Mouse (Mus musculus) forebrain, embryonic 15.5 days (tissue): ENCODE measurements at regions not wholly inside any gene's neighbourhood (a gene's known extent, or its start where the extent isn't known, plus 50 kb on each side); places are given as distances from the start of the nearest gene placed in this dataset.

ENCODE experiments used
- ATAC-seq: fragments of 200-750 bp; cut with Nextera tagmentation; replicated peaks from 2 replicates; pipeline ENCODE4 v1.8.0; 2017; ENCODE audit warnings: mild to moderate bottlenecking, moderate TSS enrichment, moderate library complexity
- H3K27ac ChIP-seq: fragments of 300-500 bp; sonication (generic); replicated peaks from 2 replicates; pipeline ENCODE4 v1.5.1; 2015; ENCODE audit warnings: mild to moderate bottlenecking, inconsistent platforms
- H3K27me3 ChIP-seq: fragments of 300-500 bp; sonication (generic); 2 replicates; pipeline ENCODE4 v1.6.1; 2015; ENCODE audit warnings: inconsistent platforms
- H3K36me3 ChIP-seq: fragments of 300-500 bp; sonication (generic); 2 replicates; pipeline ENCODE4 v1.6.1; 2015; ENCODE audit warnings: mild to moderate bottlenecking, inconsistent platforms
- H3K4me1 ChIP-seq: fragments of 300-500 bp; sonication (generic); 2 replicates; pipeline ENCODE4 v1.6.1; 2015; ENCODE audit warnings: inconsistent platforms
- H3K4me2 ChIP-seq: fragments of 300-500 bp; sonication (generic); replicated peaks from 2 replicates; pipeline ENCODE4 v1.6.1; 2015; ENCODE audit warnings: mild to moderate bottlenecking, inconsistent platforms
- H3K4me3 ChIP-seq: fragments of 300-500 bp; sonication (generic); 2 replicates; pipeline ENCODE4 v1.5.1; 2015; ENCODE audit warnings: mild to moderate bottlenecking, inconsistent platforms
- H3K9ac ChIP-seq: fragments of 300-500 bp; sonication (generic); replicated peaks from 2 replicates; pipeline ENCODE4 v1.6.1; 2015; ENCODE audit warnings: mild to moderate bottlenecking, inconsistent platforms
- H3K9me3 ChIP-seq: fragments of 300-500 bp; sonication (generic); 2 replicates; pipeline ENCODE4 v1.6.1; 2016; ENCODE audit warnings: inconsistent platforms
- WGBS: fragments of 180-500 bp; shearing (Covaris S2); methylation state at CpG from one replicate; pipeline ENCODE4 v1.1.7; 2015; ENCODE audit warnings: mixed read lengths; 5-methylcytosine and 5-hydroxymethylcytosine counted together

- Histone ChIP-seq H3K27me3 (no peaks in the 10 kb centered on the region), H3K9ac (no peak overlapping the region), H3K36me3 (no peaks in the 10 kb centered on the region), H3K27ac (no peak overlapping the region), H3K4me1 (no peaks in the 10 kb centered on the region), H3K9me3 (no peaks in the 10 kb centered on the region), H3K4me2 (no peak overlapping the region), H3K4me3 (no peak overlapping the region)
- 84% methylated on average over 8 of the region's 8 CpGs for WGBS
- ATAC-seq, result no peak
Measured at GRCm38 (mm10) chr9:94216414-94217279, 321.2 kb downstream of the 1190002N15Rik start.

GRCm38 (mm10) chr9:94210467-94211249 lies 327.2 kb downstream of the 1190002N15Rik start:
- WGBS, result 41% methylated on average over 9 of the region's 9 CpGs
- H3K4me1 ChIP-seq, result peaks cover 8% of the 10 kb centered on the region
- H3K27ac ChIP-seq, result no peak overlapping the region
- no peak overlapping the region for H3K4me2 ChIP-seq
- no peaks in the 10 kb centered on the region for H3K27me3 ChIP-seq
- no peaks in the 10 kb centered on the region for H3K9me3 ChIP-seq
- ATAC-seq, result peak; percentile 58
- no peak overlapping the region for H3K4me3 ChIP-seq
- no peak overlapping the region for H3K9ac ChIP-seq
- no peaks in the 10 kb centered on the region for H3K36me3 ChIP-seq

GRCm38 (mm10) chr9:94208987-94209386 lies 328.9 kb downstream of the 1190002N15Rik start:
- WGBS, result 86% methylated on average over 3 of the region's 3 CpGs
- H3K4me2 ChIP-seq, result no peak overlapping the region
- H3K27ac ChIP-seq, result no peak overlapping the region
- no peaks in the 10 kb centered on the region for H3K9me3 ChIP-seq
- no peak overlapping the region for H3K9ac ChIP-seq
- no peaks in the 10 kb centered on the region for H3K27me3 ChIP-seq
- no peaks in the 10 kb centered on the region for H3K36me3 ChIP-seq
- no peak overlapping the region for H3K4me3 ChIP-seq
- peaks cover 8% of the 10 kb centered on the region for H3K4me1 ChIP-seq
- ATAC-seq, result no peak

GRCm38 (mm10) chr9:94200892-94201291 lies 337.0 kb downstream of the 1190002N15Rik start:
- Histone ChIP-seq H3K4me3 (no peak overlapping the region), H3K9me3 (no peaks in the 10 kb centered on the region), H3K27ac (no peak overlapping the region), H3K9ac (no peak overlapping the region), H3K4me2 (no peak overlapping the region), H3K4me1 (no peaks in the 10 kb centered on the region), H3K27me3 (no peaks in the 10 kb centered on the region), H3K36me3 (no peaks in the 10 kb centered on the region)
- 100% methylated on average over 1 of the region's 1 CpGs for WGBS
- ATAC-seq, result no peak

GRCm38 (mm10) chr9:94199864-94200263 lies 338.0 kb downstream of the 1190002N15Rik start:
- 95% methylated on average over 2 of the region's 2 CpGs for WGBS
- H3K4me1 ChIP-seq, result no peaks in the 10 kb centered on the region
- no peak overlapping the region for H3K9ac ChIP-seq
- no peak overlapping the region for H3K4me2 ChIP-seq
- H3K4me3 ChIP-seq, result no peak overlapping the region
- no peak overlapping the region for H3K27ac ChIP-seq
- no peaks in the 10 kb centered on the region for H3K9me3 ChIP-seq
- ATAC-seq, result no peak
- no peaks in the 10 kb centered on the region for H3K36me3 ChIP-seq
- no peaks in the 10 kb centered on the region for H3K27me3 ChIP-seq

- Histone ChIP-seq H3K4me3 (no peak overlapping the region), H3K36me3 (no peaks in the 10 kb centered on the region), H3K4me1 (peaks cover 8% of the 10 kb centered on the region), H3K4me2 (no peak overlapping the region), H3K9me3 (no peaks in the 10 kb centered on the region), H3K9ac (no peak overlapping the region), H3K27me3 (no peaks in the 10 kb centered on the region), H3K27ac (no peak overlapping the region)
- peak; percentile 59 for ATAC-seq
- 25% methylated on average over 3 of the region's 3 CpGs for WGBS
Measured at GRCm38 (mm10) chr9:94191083-94191482, 346.8 kb downstream of the 1190002N15Rik start.

- Histone ChIP-seq H3K4me1 (peaks cover 8% of the 10 kb centered on the region), H3K4me2 (no peak overlapping the region), H3K9me3 (no peaks in the 10 kb centered on the region), H3K36me3 (no peaks in the 10 kb centered on the region), H3K4me3 (no peak overlapping the region), H3K9ac (no peak overlapping the region), H3K27ac (peak overlapping the region; percentile 56), H3K27me3 (no peaks in the 10 kb centered on the region)
- 35% methylated on average over 2 of the region's 2 CpGs for WGBS
- ATAC-seq, result peak; percentile 88
Measured at GRCm38 (mm10) chr9:94189872-94190800, 347.7 kb downstream of the 1190002N15Rik start.

GRCm38 (mm10) chr9:94188124-94188523 lies 349.8 kb downstream of the 1190002N15Rik start:
- ATAC-seq, result peak; percentile 53; the same call in 1 of the 2 replicates
- H3K27me3 ChIP-seq, result no peaks in the 10 kb centered on the region

GRCm38 (mm10) chr9:94169905-94170612 lies 367.8 kb downstream of the 1190002N15Rik start:
- H3K27ac ChIP-seq, result 0 out of 2 replicates have a peak overlapping the region, but pooled peaks have one; percentile 8
- no peaks in the 10 kb centered on the region for H3K36me3 ChIP-seq
- H3K4me1 ChIP-seq, result no peaks in the 10 kb centered on the region
- H3K9ac ChIP-seq, result no peak overlapping the region
- no peak overlapping the region for H3K4me3 ChIP-seq
- no peaks in the 10 kb centered on the region for H3K9me3 ChIP-seq
- H3K27me3 ChIP-seq, result no peaks in the 10 kb centered on the region
- ATAC-seq, result no peak
- H3K4me2 ChIP-seq, result no peak overlapping the region
- WGBS, result 31% methylated on average over 2 of the region's 2 CpGs

More at GRCm38 (mm10) chr9:94188124-94188523, 349.8 kb downstream of the 1190002N15Rik start:
- Histone ChIP-seq H3K4me2 (no peak overlapping the region), H3K9ac (no peak overlapping the region), H3K36me3 (no peaks in the 10 kb centered on the region), H3K4me1 (peaks cover 8% of the 10 kb centered on the region), H3K27ac (no peak overlapping the region), H3K9me3 (no peaks in the 10 kb centered on the region), H3K4me3 (no peak overlapping the region)

GRCm38 (mm10) chr9:94163671-94164070 lies 374.2 kb downstream of the 1190002N15Rik start:
- no peak for ATAC-seq
- Histone ChIP-seq H3K4me2 (no peak overlapping the region), H3K4me1 (no peaks in the 10 kb centered on the region), H3K27ac (no peak overlapping the region), H3K9me3 (no peaks in the 10 kb centered on the region), H3K27me3 (no peaks in the 10 kb centered on the region), H3K4me3 (no peak overlapping the region), H3K9ac (no peak overlapping the region), H3K36me3 (no peaks in the 10 kb centered on the region)
- WGBS, result 82% methylated on average over 1 of the region's 1 CpGs

- no peak overlapping the region for H3K4me2 ChIP-seq
- no peak for ATAC-seq
- no peaks in the 10 kb centered on the region for H3K36me3 ChIP-seq
- H3K4me3 ChIP-seq, result no peak overlapping the region
- H3K9ac ChIP-seq, result no peak overlapping the region
- H3K9me3 ChIP-seq, result no peaks in the 10 kb centered on the region
- H3K27ac ChIP-seq, result no peak overlapping the region
- no peaks in the 10 kb centered on the region for H3K27me3 ChIP-seq
- H3K4me1 ChIP-seq, result no peaks in the 10 kb centered on the region
- WGBS, result 73% methylated on average over 2 of the region's 2 CpGs
Measured at GRCm38 (mm10) chr9:94155581-94155980, 382.3 kb downstream of the 1190002N15Rik start.
